Mouse (Mus musculus) ES-E14 (cell line): Measurements from ENCODE around the gene Tenm2. TPM values are rescaled to one million over a fixed set of nuclear protein-coding genes. Genes with fewer than 3 reads are reported as not detected.

Source experiments
- DNase-seq: peaks from one replicate; pipeline ENCODE4 v3.0.0-alpha.2; 2013; ENCODE audit warnings: low read depth, low spot score
- H3K27ac ChIP-seq: 2 replicates; pipeline ENCODE4 v1.5.1; 2012; ENCODE audit warnings: low read depth, mild to moderate bottlenecking, low read length, moderate library complexity, mixed read lengths; ENCODE audit not compliant: poor library complexity, insufficient read depth, severe bottlenecking
- H3K36me3 ChIP-seq: 2 replicates; pipeline ENCODE4 v1.6.1; 2012; ENCODE audit warnings: mild to moderate bottlenecking, low read length, moderate library complexity, mixed read lengths; ENCODE audit not compliant: control insufficient read depth, poor library complexity, insufficient read depth, severe bottlenecking
- H3K4me1 ChIP-seq, 2 experiments: fragments of 150-350 bp in 1 of 2; sonication (generic) in 1 of 2; 2 replicates each; pipeline ENCODE4 v1.6.1; 2012; ENCODE audit warnings: low read length in 2 of 2, mild to moderate bottlenecking in 1 of 2, mixed read lengths in 1 of 2; ENCODE audit not compliant: control insufficient read depth in 2 of 2, insufficient read depth in 2 of 2, poor library complexity in 1 of 2
- H3K4me3 ChIP-seq, 2 experiments: fragments of 150-350 bp in 1 of 2; sonication (generic) in 1 of 2; 2 replicates each; pipeline ENCODE4 v1.5.1; 2012; ENCODE audit warnings: low read length in 2 of 2, low read depth in 1 of 2, mild to moderate bottlenecking in 1 of 2, mixed read lengths in 1 of 2; ENCODE audit not compliant: insufficient read depth in 1 of 2, poor library complexity in 1 of 2, severe bottlenecking in 1 of 2
- H3K9ac ChIP-seq: 2 replicates; pipeline ENCODE4 v1.6.1; 2012; ENCODE audit warnings: low read depth, mild to moderate bottlenecking, low read length, mixed read lengths; ENCODE audit not compliant: poor library complexity, insufficient read depth, severe bottlenecking
- H3K9me3 ChIP-seq: fragments of 150-350 bp; sonication (generic); 2 replicates; pipeline ENCODE4 v1.6.1; 2012; ENCODE audit warnings: low read depth, mild to moderate bottlenecking, low read length; ENCODE audit not compliant: control insufficient read depth, insufficient read depth
- CHD2 ChIP-seq: IDR thresholded peaks from 2 replicates; pipeline ENCODE4 v1.6.1; 2014; ENCODE audit warnings: mild to moderate bottlenecking, low read depth, low read length, inconsistent platforms
- HCFC1 ChIP-seq: IDR thresholded peaks from 2 replicates; pipeline ENCODE4 v1.6.1; 2012; ENCODE audit warnings: low read length, inconsistent platforms, borderline replicate concordance; ENCODE audit not compliant: insufficient read depth
- MAFK ChIP-seq: IDR thresholded peaks from 2 replicates; pipeline ENCODE4 v1.6.1; 2014; ENCODE audit warnings: mild to moderate bottlenecking, low read depth, low read length, inconsistent platforms; ENCODE audit not compliant: insufficient read depth
- ZC3H11A ChIP-seq: IDR thresholded peaks from 2 replicates; pipeline ENCODE4 v1.6.1; 2012; ENCODE audit warnings: low read depth, mild to moderate bottlenecking, inconsistent platforms, low read length, borderline replicate concordance
- ZNF384 ChIP-seq: IDR thresholded peaks from 2 replicates; pipeline ENCODE4 v1.6.1; 2012; ENCODE audit warnings: low read depth, low read length, inconsistent platforms
- in situ Hi-C, 2 experiments: fragments of 600-800 bp; cut with MboI; formaldehyde crosslinking; loops; one replicate each; pipeline ENCODE4 v1.15.1; 2025; ENCODE audit warnings: low sequenced_read_pairs in 2 of 2, inconsistent platforms in 1 of 2; ENCODE audit not compliant: unreplicated experiment in 2 of 2
- total RNA-seq: library from RNA; depleted of rRNA; stranded (reverse); fragments of 300-350 nt; gene quantifications from 2 replicates; pipeline ENCODE4 v1.2.3, GENCODE M21; 2012

The Tenm2 gene
- total RNA-seq, 1 experiment: 0.04 TPM

DNA sequence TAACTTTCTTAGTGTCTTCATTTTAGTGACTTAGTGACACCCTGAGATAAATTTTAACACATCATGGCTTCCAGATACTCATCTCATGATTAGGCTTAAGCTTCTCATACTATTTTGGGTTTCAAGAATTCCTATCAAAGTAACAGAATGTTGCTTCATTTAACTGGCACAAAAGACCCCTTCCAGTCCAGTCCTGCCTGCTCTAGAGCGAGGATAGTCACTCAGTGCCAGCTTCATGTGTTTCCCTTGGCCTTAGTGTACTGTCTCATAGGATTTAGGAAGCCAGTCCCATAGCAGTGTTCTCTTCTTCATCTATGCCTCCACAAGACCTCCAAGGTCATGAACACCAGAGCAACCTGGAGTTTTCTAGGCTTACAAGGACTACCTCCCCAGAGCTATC, 1183.7 kb downstream of the Tenm2 start:
- in situ Hi-C loops: no loop called here
- no peak for DNase-seq
- H3K9me3 ChIP-seq: no peaks in the 10 kb centered on the region

DNA sequence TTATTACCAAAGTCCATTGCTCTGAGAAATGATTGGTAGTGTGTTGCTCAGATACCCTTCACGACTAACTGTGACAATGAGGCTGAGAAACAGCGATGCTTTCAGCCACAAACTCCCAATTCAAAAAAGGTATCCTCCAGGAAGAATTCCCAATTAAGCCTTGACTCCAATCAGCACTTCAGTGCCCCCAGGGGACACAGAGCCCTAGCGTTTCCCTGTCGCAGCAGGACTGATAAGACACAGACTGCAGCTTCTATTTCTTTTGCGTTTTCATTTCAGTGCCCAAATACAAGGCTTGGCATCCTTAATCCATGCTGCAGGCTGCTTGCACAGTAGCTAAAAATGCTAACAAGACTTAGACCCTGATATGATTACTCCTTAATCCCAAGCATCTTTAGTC, 1186.2 kb downstream of the Tenm2 start:
- Histone ChIP-seq H3K36me3 (no peaks in the 10 kb centered on the region), H3K9me3 (no peaks in the 10 kb centered on the region), H3K4me1 (peaks cover 0 to 4% of the 10 kb centered on the region in 2 experiments; a peak in 1 of 4 replicates), H3K27ac (no peak overlapping the region), H3K4me3 (no peak overlapping the region), H3K9ac (no peak overlapping the region)
- no peak for TF ChIP-seq HCFC1
- no peak for TF ChIP-seq MAFK
- no peak for TF ChIP-seq ZC3H11A
- TF ChIP-seq CHD2: no peak
- TF ChIP-seq ZNF384: no peak
- in situ Hi-C loops: loop anchor here in 1 of 2 experiments (10.0 kb wide), 1 partner anchor 475 kb away; no protein-coding TSS in a partner anchor
- DNase-seq: no peak

More for the DNA sequence above, 1183.7 kb downstream of the Tenm2 start:
- TF ChIP-seq HCFC1: no peak
- no peak for TF ChIP-seq ZNF384
- no peak for TF ChIP-seq MAFK
- no peak for TF ChIP-seq CHD2
- TF ChIP-seq ZC3H11A: no peak
- Histone ChIP-seq H3K36me3 (no peaks in the 10 kb centered on the region), H3K27ac (no peak overlapping the region), H3K9ac (no peak overlapping the region), H3K4me3 (no peak overlapping the region), H3K4me1 (peaks cover 0 to under 1% of the 10 kb centered on the region in 2 experiments; a peak in 1 of 4 replicates)

DNA sequence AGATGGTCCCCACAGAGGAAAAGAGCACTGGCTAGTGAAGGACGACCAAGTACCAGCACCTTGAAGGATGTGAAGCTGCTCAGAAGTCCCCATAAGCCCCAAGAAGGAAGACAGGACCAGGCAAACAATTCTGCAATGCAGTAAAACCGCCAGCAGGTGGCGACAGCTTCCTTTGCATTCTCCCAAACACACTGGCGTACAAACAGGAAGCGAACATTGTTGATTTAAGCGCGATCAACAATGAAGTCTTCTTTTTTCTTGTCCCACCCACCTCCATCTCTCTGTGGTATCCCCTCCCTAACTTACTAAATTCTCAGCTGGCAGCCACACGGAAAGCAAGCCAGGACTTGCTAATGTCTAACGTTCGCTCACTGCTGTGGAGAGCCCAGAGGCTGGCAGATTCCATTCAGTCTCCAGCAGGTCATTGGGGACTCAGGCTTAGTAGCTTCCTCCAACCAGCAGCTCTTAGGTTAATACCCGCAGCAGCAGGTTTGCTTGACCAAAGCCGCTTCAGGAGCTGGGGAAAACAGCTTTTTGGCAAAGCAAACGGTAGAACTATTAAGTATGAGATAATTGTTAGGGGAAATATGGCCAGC, 1190.0 kb downstream of the Tenm2 start:
- peak; percentile 89 for DNase-seq
- Histone ChIP-seq H3K9me3 (no peaks in the 10 kb centered on the region), H3K36me3 (no peaks in the 10 kb centered on the region), H3K4me1 (peaks cover 0 to 4% of the 10 kb centered on the region in 2 experiments; a peak in 1 of 4 replicates), H3K9ac (peak overlapping the region; percentile 60; the same call in 1 of the 2 replicates), H3K4me3 (peak overlapping the region; percentile 38), H3K27ac (no peak overlapping the region)
- TF ChIP-seq CHD2 (no peak), MAFK (no peak), HCFC1 (no peak), ZC3H11A (peak; percentile 98), ZNF384 (no peak)
- in situ Hi-C loops: loop anchor here in 1 of 2 experiments (10.0 kb wide), 1 partner anchor 479 kb away; no protein-coding TSS in a partner anchor

DNA sequence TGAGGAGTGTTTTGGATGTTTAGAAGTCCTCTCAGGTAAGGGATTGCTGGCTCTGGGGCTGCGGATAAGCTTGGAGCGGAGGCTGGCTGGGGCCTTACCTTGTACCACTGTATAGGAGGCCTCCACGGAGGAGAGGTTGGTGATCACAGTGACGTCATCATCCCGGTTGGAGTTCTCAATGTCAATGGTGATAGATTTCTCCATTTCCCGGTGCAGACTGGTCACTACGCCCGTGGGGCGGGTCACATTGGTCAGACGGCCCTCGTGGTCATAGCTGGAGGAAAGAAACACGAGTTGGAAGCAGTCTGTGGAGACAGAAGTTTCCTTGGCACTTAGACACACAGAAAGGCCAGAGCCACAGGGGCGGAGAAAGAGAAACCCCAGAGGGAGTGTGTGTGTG, 1194.4 kb downstream of the Tenm2 start:
- no peak overlapping the region for H3K9ac ChIP-seq
- no peak overlapping the region for H3K27ac ChIP-seq
- H3K36me3 ChIP-seq: no peaks in the 10 kb centered on the region
- TF ChIP-seq HCFC1 (no peak), CHD2 (no peak), ZC3H11A (no peak), MAFK (no peak), ZNF384 (no peak)
- H3K4me1 ChIP-seq: no peaks in the 10 kb centered on the region
- DNase-seq: no peak
- in situ Hi-C loops: loop anchor here in 1 of 2 experiments (10.0 kb wide), 1 partner anchor 483 kb away; no protein-coding TSS in a partner anchor
- no peaks in the 10 kb centered on the region for H3K9me3 ChIP-seq
- H3K4me3 ChIP-seq: no peak overlapping the region
